Mouse (Mus musculus): Measurements from ENCODE around the gene Rars.

Gene Rars

DNA sequence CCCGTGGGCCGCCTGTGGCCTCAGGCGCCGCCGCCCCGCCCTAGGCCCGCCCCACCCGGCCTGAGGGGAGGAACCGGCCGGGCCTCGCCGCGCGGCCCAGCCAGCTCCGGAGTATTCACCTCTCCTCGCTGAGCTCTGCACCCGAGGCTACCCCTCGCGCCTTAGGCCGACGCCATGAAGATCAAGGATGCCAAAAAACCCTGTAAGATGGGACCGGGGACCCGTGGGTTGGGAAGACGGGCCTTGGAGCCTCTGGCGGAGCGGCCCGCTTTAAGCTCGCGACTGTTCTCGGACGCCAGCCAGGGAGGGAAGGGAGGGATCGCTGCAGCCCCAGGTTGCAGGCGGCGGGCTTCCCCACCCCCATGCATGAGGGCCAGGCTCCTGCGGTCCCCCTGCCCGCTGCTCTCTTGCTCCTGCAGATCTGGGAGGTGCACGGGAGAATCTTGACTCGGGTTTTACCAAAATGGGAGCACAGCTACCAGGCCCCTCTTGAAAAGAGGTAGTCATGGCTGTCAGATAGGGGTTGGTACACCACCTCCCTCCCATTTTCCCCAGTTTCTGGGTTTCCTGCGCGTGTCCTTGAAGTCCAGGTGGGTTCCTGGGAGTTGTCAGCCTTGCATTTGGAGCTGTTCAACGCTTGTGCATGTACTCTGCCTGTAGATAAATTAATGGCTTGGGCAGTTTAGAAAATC is 64.4 kb downstream of the Rars start:
- DNase-seq (ENCODE audit: low spot score), result no peak

DNA sequence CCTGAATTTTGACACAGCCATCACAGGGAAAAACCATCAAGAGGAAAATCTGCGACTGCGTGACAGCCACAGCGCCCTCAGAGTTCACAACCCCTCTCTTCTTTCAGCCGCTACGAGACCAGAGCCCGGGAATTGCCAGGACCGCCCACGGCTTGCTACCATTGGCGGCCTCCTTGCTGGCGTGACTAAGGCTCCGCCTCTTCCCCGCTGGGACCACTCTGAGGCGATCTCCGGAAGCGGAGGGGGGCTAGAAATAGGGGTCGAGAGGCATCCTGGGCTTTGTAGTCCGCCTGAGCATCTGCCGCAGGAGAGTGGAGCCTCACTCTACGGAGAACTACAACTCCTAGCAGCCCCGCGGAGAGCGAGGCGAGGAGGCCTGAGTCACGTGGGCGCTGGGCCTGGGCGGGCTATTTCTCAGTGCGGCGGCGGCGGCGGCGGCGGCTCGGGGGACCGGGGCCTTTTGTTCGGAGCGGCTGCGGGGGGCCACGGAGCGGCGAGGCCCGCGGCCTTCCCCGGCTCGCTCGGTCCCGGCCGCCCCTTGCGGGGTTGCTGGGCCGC is 65.0 kb downstream of the Rars start, which contains the start of gene Pank3:
Gene Pank3, plus strand, starts transcription at position 297 of the 558 bp plus-strand sequence.
- DNase-seq (ENCODE audit: low spot score), result peak; percentile 99

DNA sequence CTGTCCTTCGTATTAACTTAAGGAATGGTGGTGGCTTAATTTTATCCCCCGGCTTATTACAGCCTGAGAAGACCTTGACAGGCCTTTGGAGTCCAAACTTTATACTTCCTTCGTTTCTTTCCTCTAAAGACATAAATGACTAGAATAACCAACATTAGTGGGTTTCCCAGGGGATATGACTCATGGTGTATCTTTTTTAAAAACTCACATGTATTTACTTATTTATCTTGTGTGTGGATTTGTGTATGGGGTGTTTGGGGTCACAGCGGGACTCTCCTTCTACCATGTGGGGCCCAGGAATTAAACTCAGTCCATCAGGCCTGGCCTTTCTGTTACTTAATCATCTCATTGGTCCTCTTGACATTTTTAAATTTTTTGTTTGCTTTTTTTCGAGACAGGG is 67.5 kb downstream of the Rars start:
- DNase-seq (ENCODE audit: low spot score), result no peak

DNA sequence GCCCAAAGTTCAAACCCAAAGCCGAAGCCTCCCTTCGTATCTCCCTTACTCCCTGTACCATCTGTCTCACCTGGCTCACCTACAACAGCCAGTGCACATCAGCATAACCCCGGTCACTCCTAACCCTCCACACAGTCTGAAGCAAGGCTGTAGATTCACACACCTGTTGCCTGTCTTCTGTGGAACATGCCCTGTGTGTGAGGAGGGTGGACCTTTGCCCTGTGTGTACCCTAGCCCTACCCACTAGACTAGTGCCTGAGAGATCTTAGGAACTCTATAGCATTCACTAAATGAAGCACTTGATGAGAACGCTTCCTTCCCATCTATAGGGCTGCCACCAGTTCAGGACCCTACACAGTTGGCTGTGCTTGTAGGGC is 73.7 kb downstream of the Rars start:
- DNase-seq (ENCODE audit: low spot score), result no peak

DNA sequence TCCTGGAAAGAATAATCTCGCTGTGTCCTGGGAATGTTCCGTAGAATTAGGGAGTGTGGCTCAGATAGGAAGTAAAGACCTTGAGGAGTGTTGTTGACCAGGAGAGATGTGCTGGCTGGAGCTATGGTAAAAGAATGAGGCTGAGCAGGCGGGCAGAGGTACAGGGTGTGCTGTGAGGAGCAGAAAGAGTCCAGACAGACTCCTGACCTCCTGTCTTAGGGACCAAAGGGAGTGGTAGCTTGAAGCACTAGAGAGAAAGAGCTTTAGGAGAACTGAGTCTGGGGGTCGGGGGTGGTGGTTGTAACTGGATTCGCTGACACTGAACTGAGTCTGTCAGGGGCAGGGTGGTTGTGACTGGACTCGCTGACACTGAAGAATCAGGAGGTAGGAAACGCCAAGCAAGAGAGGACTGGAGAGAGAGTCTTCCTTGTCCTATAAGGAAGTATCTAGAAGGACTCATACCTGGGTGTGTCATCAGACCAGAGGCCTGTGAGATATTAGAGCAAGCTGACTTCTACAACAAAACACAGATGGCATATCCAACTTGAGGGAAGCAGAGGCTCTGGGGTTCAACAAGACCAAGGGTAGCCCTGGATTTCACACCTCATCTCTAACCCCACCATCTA is 74.2 kb downstream of the Rars start:
- no peak for DNase-seq (ENCODE audit: low spot score)
